Mouse (Mus musculus): ENCODE results near the gene Cd36. TPM values are rescaled to one million over a fixed set of nuclear protein-coding genes. Genes with fewer than 3 reads are reported as not detected.
A peak's percentile ranks its signal among the peaks of the same experiment; 100 is the strongest.

Cd36 gene
- polyA plus RNA-seq, 1 experiment from 2014 or later = 63.9 TPM

- H3K4me2 ChIP-seq (ENCODE audit: low read depth, low read length) = peak overlapping the region; percentile 19; the same call in 1 of the 2 replicates
- no peaks in the 10 kb centered on the region for H3K36me3 ChIP-seq (replicated peaks; ENCODE audit: insufficient read depth, low read length)
- DNase-seq (no peak), ATAC-seq (peak; percentile 47)
- 42% methylated on average over 3 of the region's 3 CpGs for WGBS (ENCODE audit: insufficient replicate concordance)
- no peaks in the 10 kb centered on the region for H3K9me3 ChIP-seq (ENCODE audit: low read length)
- no peaks in the 10 kb centered on the region for H3K27me3 ChIP-seq (ENCODE audit: insufficient read depth, low read length)
- H3K27ac ChIP-seq (ENCODE audit: low read depth) = no peak overlapping the region
- no peak for TF ChIP-seq EP300 (IDR thresholded peaks at IDR 0.05; ENCODE audit: low read depth)
- TF ChIP-seq CTCF (IDR thresholded peaks at IDR 0.05; ENCODE audit: low read depth) = no peak
- no peak overlapping the region for H3K4me3 ChIP-seq (ENCODE audit: low read depth, low read length)
- H3K9ac ChIP-seq (replicated peaks) = no peak overlapping the region
- peaks cover 12% of the 10 kb centered on the region for H3K4me1 ChIP-seq (ENCODE audit: insufficient read depth)
Observed at GRCm38 (mm10) chr5:17876637-17877036, 12.0 kb downstream of the Cd36 start.

GRCm38 (mm10) chr5:17874335-17874734 is 14.3 kb downstream of the Cd36 start:
- Histone ChIP-seq H3K36me3 (replicated peaks; ENCODE audit: insufficient read depth, low read length) (no peaks in the 10 kb centered on the region), H3K9ac (replicated peaks) (no peak overlapping the region), H3K4me1 (ENCODE audit: insufficient read depth) (peaks cover 7% of the 10 kb centered on the region), H3K27me3 (ENCODE audit: insufficient read depth, low read length) (no peaks in the 10 kb centered on the region), H3K4me2 (ENCODE audit: low read depth, low read length) (no peak overlapping the region), H3K4me3 (ENCODE audit: low read depth, low read length) (no peak overlapping the region), H3K9me3 (ENCODE audit: low read length) (no peaks in the 10 kb centered on the region), H3K27ac (ENCODE audit: low read depth) (no peak overlapping the region)
- ATAC-seq (no peak), DNase-seq (no peak)
- TF ChIP-seq EP300 (IDR thresholded peaks at IDR 0.05; ENCODE audit: low read depth) (no peak), CTCF (IDR thresholded peaks at IDR 0.05; ENCODE audit: low read depth) (no peak)
- 87% methylated on average over 2 of the region's 2 CpGs for WGBS (ENCODE audit: insufficient replicate concordance)

- TF ChIP-seq EP300 (IDR thresholded peaks at IDR 0.05; ENCODE audit: low read depth) (no peak), CTCF (IDR thresholded peaks at IDR 0.05; ENCODE audit: low read depth) (no peak)
- H3K27ac ChIP-seq (ENCODE audit: low read depth) = no peak overlapping the region
- no peaks in the 10 kb centered on the region for H3K27me3 ChIP-seq (ENCODE audit: insufficient read depth, low read length)
- H3K4me1 ChIP-seq (ENCODE audit: insufficient read depth) = no peaks in the 10 kb centered on the region
- no peaks in the 10 kb centered on the region for H3K9me3 ChIP-seq (ENCODE audit: low read length)
- no peaks in the 10 kb centered on the region for H3K36me3 ChIP-seq (replicated peaks; ENCODE audit: insufficient read depth, low read length)
- DNase-seq (no peak), ATAC-seq (no peak)
- no peak overlapping the region for H3K4me2 ChIP-seq (ENCODE audit: low read depth, low read length)
- H3K4me3 ChIP-seq (ENCODE audit: low read depth, low read length) = no peak overlapping the region
- H3K9ac ChIP-seq (replicated peaks) = no peak overlapping the region
Observed at GRCm38 (mm10) chr5:17865432-17865831, 23.2 kb downstream of the Cd36 start.

- ATAC-seq (no peak), DNase-seq (no peak)
- TF ChIP-seq EP300 (IDR thresholded peaks at IDR 0.05; ENCODE audit: low read depth) (no peak), CTCF (IDR thresholded peaks at IDR 0.05; ENCODE audit: low read depth) (no peak)
- Histone ChIP-seq H3K27me3 (ENCODE audit: insufficient read depth, low read length) (no peaks in the 10 kb centered on the region), H3K36me3 (replicated peaks; ENCODE audit: insufficient read depth, low read length) (no peaks in the 10 kb centered on the region), H3K4me1 (ENCODE audit: insufficient read depth) (no peaks in the 10 kb centered on the region), H3K4me3 (ENCODE audit: low read depth, low read length) (no peak overlapping the region), H3K9ac (replicated peaks) (no peak overlapping the region), H3K9me3 (ENCODE audit: low read length) (no peaks in the 10 kb centered on the region), H3K27ac (ENCODE audit: low read depth) (no peak overlapping the region), H3K4me2 (ENCODE audit: low read depth, low read length) (no peak overlapping the region)
- 62% methylated on average over 2 of the region's 2 CpGs for WGBS (ENCODE audit: insufficient replicate concordance)
Observed at GRCm38 (mm10) chr5:17863085-17863484, 25.5 kb downstream of the Cd36 start.

- Histone ChIP-seq H3K36me3 (replicated peaks; ENCODE audit: insufficient read depth, low read length) (no peaks in the 10 kb centered on the region), H3K27ac (ENCODE audit: low read depth) (no peak overlapping the region)
- ATAC-seq = no peak
Observed at GRCm38 (mm10) chr5:17858399-17858798, 30.2 kb downstream of the Cd36 start.

GRCm38 (mm10) chr5:17857871-17858270 is 30.7 kb downstream of the Cd36 start:
- WGBS (ENCODE audit: insufficient replicate concordance) = 83% methylated on average over 3 of the region's 3 CpGs
- no peak for ATAC-seq
- no peak overlapping the region for H3K9ac ChIP-seq (replicated peaks)

More at GRCm38 (mm10) chr5:17858399-17858798, 30.2 kb downstream of the Cd36 start:
- DNase-seq = no peak
- no peaks in the 10 kb centered on the region for H3K27me3 ChIP-seq (ENCODE audit: insufficient read depth, low read length)
- no peaks in the 10 kb centered on the region for H3K4me1 ChIP-seq (ENCODE audit: insufficient read depth)
- H3K4me3 ChIP-seq (ENCODE audit: low read depth, low read length) = no peak overlapping the region
- H3K9ac ChIP-seq (replicated peaks) = no peak overlapping the region
- no peaks in the 10 kb centered on the region for H3K9me3 ChIP-seq (ENCODE audit: low read length)
- WGBS (ENCODE audit: insufficient replicate concordance) = 69% methylated on average over 3 of the region's 3 CpGs
- TF ChIP-seq EP300 (IDR thresholded peaks at IDR 0.05; ENCODE audit: low read depth) (no peak), CTCF (IDR thresholded peaks at IDR 0.05; ENCODE audit: low read depth) (no peak)
- H3K4me2 ChIP-seq (ENCODE audit: low read depth, low read length) = no peak overlapping the region

GRCm38 (mm10) chr5:17857262-17857661 is 31.3 kb downstream of the Cd36 start:
- 58% methylated on average over 4 of the region's 4 CpGs for WGBS (ENCODE audit: insufficient replicate concordance)
- Histone ChIP-seq H3K27me3 (ENCODE audit: insufficient read depth, low read length) (no peaks in the 10 kb centered on the region), H3K9me3 (ENCODE audit: low read length) (no peaks in the 10 kb centered on the region), H3K4me2 (ENCODE audit: low read depth, low read length) (no peak overlapping the region), H3K27ac (ENCODE audit: low read depth) (no peak overlapping the region), H3K4me3 (ENCODE audit: low read depth, low read length) (no peak overlapping the region), H3K9ac (replicated peaks) (no peak overlapping the region), H3K36me3 (replicated peaks; ENCODE audit: insufficient read depth, low read length) (no peaks in the 10 kb centered on the region), H3K4me1 (ENCODE audit: insufficient read depth) (no peaks in the 10 kb centered on the region)
- TF ChIP-seq CTCF (IDR thresholded peaks at IDR 0.05; ENCODE audit: low read depth) = no peak
- ATAC-seq (0 out of 2 replicates have a peak, but pooled peaks have one; percentile 41), DNase-seq (no peak)

More at GRCm38 (mm10) chr5:17857871-17858270, 30.7 kb downstream of the Cd36 start:
- Histone ChIP-seq H3K9me3 (ENCODE audit: low read length) (no peaks in the 10 kb centered on the region), H3K4me3 (ENCODE audit: low read depth, low read length) (no peak overlapping the region), H3K36me3 (replicated peaks; ENCODE audit: insufficient read depth, low read length) (no peaks in the 10 kb centered on the region), H3K27me3 (ENCODE audit: insufficient read depth, low read length) (no peaks in the 10 kb centered on the region), H3K27ac (ENCODE audit: low read depth) (no peak overlapping the region), H3K4me1 (ENCODE audit: insufficient read depth) (no peaks in the 10 kb centered on the region), H3K4me2 (ENCODE audit: low read depth, low read length) (no peak overlapping the region)
- TF ChIP-seq EP300 (IDR thresholded peaks at IDR 0.05; ENCODE audit: low read depth) (no peak), CTCF (IDR thresholded peaks at IDR 0.05; ENCODE audit: low read depth) (no peak)
- DNase-seq = no peak

All from liver, postnatal 0 days (tissue).